Mouse (Mus musculus) hindbrain, embryonic 14.5 days (tissue): ENCODE measurements around the gene Morc2a. TPM values are rescaled to one million over a fixed set of nuclear protein-coding genes. Genes with fewer than 3 reads are reported as not detected.

Experiments used
- ATAC-seq: fragments of 200-750 bp; cut with Nextera tagmentation; 2 replicates; pipeline ENCODE4 v1.8.0; 2017; ENCODE audit warnings: moderate number of reproducible peaks, mild to moderate bottlenecking, moderate TSS enrichment, moderate library complexity; ENCODE audit not compliant: low FRiP score
- DNase-seq: peaks from one replicate; pipeline ENCODE4 v3.0.0-alpha.2; 2015; ENCODE audit warnings: low spot score
- H3K27ac ChIP-seq: fragments of 300-500 bp; sonication (generic); 2 replicates; pipeline ENCODE4 v1.5.1; 2014; ENCODE audit warnings: mild to moderate bottlenecking, moderate library complexity
- H3K27me3 ChIP-seq: fragments of 300-500 bp; sonication (generic); 2 replicates; pipeline ENCODE4 v1.6.1; 2014; ENCODE audit warnings: mild to moderate bottlenecking, low read length, mixed read lengths; ENCODE audit not compliant: control insufficient read depth, insufficient read depth
- H3K36me3 ChIP-seq: fragments of 300-500 bp; sonication (generic); replicated peaks from 2 replicates; pipeline ENCODE4 v1.6.1; 2014; ENCODE audit not compliant: control insufficient read depth, insufficient read depth
- H3K4me1 ChIP-seq: fragments of 300-500 bp; sonication (generic); replicated peaks from 2 replicates; pipeline ENCODE4 v1.6.1; 2014; ENCODE audit warnings: antibody characterized with exemption, low read length, mixed read lengths; ENCODE audit not compliant: control insufficient read depth, insufficient read depth
- H3K4me2 ChIP-seq: fragments of 300-500 bp; sonication (generic); replicated peaks from 2 replicates; pipeline ENCODE4 v1.6.1; 2014; ENCODE audit warnings: mild to moderate bottlenecking, moderate library complexity
- H3K4me3 ChIP-seq: fragments of 300-500 bp; sonication (generic); replicated peaks from 2 replicates; pipeline ENCODE4 v1.5.1; 2014; ENCODE audit warnings: mild to moderate bottlenecking, low read length
- H3K9ac ChIP-seq: fragments of 300-500 bp; sonication (generic); 2 replicates; pipeline ENCODE4 v1.6.1; 2014
- H3K9me3 ChIP-seq: fragments of 300-500 bp; sonication (generic); 2 replicates; pipeline ENCODE4 v1.6.1; 2016; ENCODE audit warnings: low read length; ENCODE audit not compliant: control insufficient read depth
- WGBS: fragments of 180-500 bp; shearing (Covaris S2); extraction: QIAGEN DNeasy Blood & Tissue Kit; methylation state at CpG from one replicate; pipeline ENCODE4 v1.1.7; 2014; 5-methylcytosine and 5-hydroxymethylcytosine counted together
- polyA plus RNA-seq: library from polyadenylated mRNA; unstranded; fragments of >200 nt; fragmentation: Nextera tagmentation; extraction: Ambion mirVana; gene quantifications from 2 replicates; pipeline ENCODE4 v1.2.1, GENCODE M21; 2014

Gene Morc2a
- polyA plus RNA-seq, 1 experiment from 2014 or later, result 28.7 TPM

DNA sequence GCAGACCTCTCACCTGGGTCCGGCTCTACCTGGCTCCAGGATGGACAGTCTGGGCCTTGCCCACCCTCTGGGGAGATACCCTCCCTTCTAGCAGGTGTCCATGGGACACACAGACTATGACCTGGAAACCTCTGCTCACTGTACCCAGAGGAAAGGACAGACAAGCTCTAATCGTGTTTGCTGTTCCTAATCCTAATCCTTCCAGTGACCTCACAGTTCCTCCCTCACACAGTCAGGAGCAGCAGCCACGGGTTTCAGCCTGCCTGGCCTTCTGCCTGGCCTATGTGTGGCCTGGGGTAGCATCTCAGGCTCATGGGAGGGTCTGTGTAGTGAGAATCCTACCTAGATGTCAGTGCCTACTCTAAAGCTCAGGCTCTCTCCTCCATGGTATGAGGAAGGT lies 73.9 kb downstream of the Morc2a start:
- H3K4me1 ChIP-seq, result peaks cover 11% of the 10 kb centered on the region; the same call in 1 of the 2 replicates
- DNase-seq, result no peak
- H3K4me2 ChIP-seq, result no peak overlapping the region
- H3K9ac ChIP-seq, result no peak overlapping the region
- 66% methylated on average over 3 of the region's 3 CpGs for WGBS
- no peaks in the 10 kb centered on the region for H3K36me3 ChIP-seq
- no peaks in the 10 kb centered on the region for H3K27me3 ChIP-seq
- H3K9me3 ChIP-seq, result no peaks in the 10 kb centered on the region
- H3K4me3 ChIP-seq, result no peak overlapping the region
- no peak overlapping the region for H3K27ac ChIP-seq
- ATAC-seq, result no peak

DNA sequence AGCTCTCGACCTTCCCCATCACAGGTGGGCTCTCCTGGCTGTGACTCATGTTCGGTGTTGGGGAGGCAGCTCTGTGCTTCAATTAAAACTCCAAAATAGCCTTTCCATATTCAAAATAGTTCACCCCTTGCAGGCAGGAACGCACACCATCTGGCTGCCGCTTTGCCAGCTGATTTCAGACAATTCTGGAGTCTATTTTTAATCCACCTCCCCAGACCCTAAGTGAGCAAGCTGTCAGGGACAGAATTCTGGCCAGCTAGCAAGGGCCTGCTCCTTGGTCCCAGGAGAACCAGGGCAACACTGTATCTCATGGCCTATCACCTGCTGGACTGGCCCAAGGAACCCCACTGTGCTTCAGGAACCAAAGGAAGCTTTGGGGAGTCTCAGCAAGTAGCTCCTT lies 74.9 kb downstream of the Morc2a start:
- H3K27ac ChIP-seq, result no peak overlapping the region
- no peak overlapping the region for H3K9ac ChIP-seq
- no peaks in the 10 kb centered on the region for H3K9me3 ChIP-seq
- 51% methylated on average over 4 of the region's 4 CpGs for WGBS
- H3K4me1 ChIP-seq, result peaks cover 11% of the 10 kb centered on the region; the same call in 1 of the 2 replicates
- no peaks in the 10 kb centered on the region for H3K36me3 ChIP-seq
- no peak overlapping the region for H3K4me2 ChIP-seq
- no peak overlapping the region for H3K4me3 ChIP-seq
- ATAC-seq (no peak), DNase-seq (no peak)
- H3K27me3 ChIP-seq, result no peaks in the 10 kb centered on the region

GRCm38 (mm10) chr11:3724726-3725125 lies 75.7 kb downstream of the Morc2a start:
- DNase-seq, result no peak
- no peak overlapping the region for H3K9ac ChIP-seq

DNA sequence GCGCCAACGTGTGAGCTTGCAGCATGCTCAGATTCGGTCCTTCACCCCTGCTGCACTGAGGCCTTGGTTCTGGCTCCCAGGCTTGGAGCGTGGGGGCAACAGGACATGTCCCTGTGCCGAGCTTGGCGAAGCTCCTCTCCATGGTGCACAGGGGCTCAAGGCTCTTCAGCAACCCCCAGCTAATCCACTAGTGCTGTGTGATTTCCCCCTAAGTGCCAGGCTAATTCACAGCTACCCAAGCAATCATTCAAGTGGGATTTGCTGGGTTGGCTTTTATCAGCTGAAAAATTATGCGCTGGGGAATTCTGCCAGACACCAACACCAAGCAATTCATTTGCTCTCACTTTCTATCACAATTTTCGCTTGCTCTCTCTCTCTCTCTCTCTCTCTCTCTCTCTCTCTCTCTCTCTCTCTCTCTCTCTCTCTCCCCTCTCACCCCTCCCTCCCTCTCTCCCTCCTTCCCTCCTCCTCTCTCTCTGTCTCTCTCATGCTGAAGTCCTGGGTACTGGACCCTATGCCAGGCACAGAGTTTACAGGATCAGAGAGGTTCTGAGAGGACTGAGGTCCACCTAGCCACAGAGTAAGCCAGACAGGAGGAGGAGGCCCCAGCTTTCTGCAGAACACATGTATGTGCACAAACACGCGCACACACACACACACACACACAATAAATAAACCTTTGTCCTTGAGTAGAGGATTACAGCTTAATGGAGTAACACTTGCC lies 76.5 kb downstream of the Morc2a start:
- Histone ChIP-seq H3K4me3 (no peak overlapping the region), H3K4me2 (no peak overlapping the region), H3K4me1 (peaks cover 11% of the 10 kb centered on the region; the same call in 1 of the 2 replicates), H3K27ac (peak overlapping the region; percentile 71), H3K27me3 (no peaks in the 10 kb centered on the region), H3K9ac (no peak overlapping the region), H3K36me3 (no peaks in the 10 kb centered on the region), H3K9me3 (no peaks in the 10 kb centered on the region)
- ATAC-seq, result no peak
- WGBS, result 56% methylated on average over 10 of the region's 10 CpGs
- DNase-seq, result peak; percentile 41

More at GRCm38 (mm10) chr11:3724726-3725125, 75.7 kb downstream of the Morc2a start:
- ATAC-seq, result no peak
- peak overlapping the region; percentile 71; the same call in 1 of the 2 replicates for H3K27ac ChIP-seq
- H3K4me2 ChIP-seq, result no peak overlapping the region
- H3K9me3 ChIP-seq, result no peaks in the 10 kb centered on the region
- H3K4me3 ChIP-seq, result no peak overlapping the region
- H3K27me3 ChIP-seq, result no peaks in the 10 kb centered on the region
- peaks cover 11% of the 10 kb centered on the region; the same call in 1 of the 2 replicates for H3K4me1 ChIP-seq
- no peaks in the 10 kb centered on the region for H3K36me3 ChIP-seq
- 70% methylated on average over 5 of the region's 5 CpGs for WGBS

DNA sequence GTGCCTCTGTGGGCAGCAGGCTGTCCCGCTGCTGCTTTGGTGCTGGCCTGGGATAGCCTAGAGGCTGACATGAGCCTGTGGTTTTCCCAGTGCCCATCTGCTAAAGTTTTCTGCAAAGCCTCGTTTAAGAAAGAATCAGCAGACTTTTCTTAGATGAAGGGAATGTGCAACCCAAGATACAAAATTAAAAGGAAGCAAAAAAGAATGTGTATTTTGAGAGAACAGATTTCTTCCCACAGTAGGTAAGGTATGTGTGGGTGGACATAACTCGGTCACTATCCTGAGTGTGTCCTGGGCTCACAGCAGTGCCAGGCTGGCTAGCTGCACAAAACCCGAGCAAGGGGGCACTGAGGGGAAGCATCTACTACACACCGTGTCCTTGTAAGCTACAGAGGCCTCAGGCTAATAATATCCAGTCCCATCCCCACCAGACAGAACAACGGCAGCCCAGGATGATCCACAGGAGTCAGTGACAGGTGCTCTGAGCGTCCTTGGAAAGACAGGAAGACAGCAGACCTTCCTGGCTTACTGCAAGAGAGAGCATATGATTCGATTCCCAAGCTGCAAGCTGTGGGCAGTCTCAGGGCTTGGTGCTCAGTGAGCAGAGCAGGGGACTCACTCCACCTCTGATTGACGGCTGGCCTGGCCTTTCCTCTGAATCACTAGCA lies 78.6 kb downstream of the Morc2a start:
- 78% methylated on average over 9 of the region's 9 CpGs for WGBS
- peaks cover 11% of the 10 kb centered on the region; the same call in 1 of the 2 replicates for H3K4me1 ChIP-seq

DNA sequence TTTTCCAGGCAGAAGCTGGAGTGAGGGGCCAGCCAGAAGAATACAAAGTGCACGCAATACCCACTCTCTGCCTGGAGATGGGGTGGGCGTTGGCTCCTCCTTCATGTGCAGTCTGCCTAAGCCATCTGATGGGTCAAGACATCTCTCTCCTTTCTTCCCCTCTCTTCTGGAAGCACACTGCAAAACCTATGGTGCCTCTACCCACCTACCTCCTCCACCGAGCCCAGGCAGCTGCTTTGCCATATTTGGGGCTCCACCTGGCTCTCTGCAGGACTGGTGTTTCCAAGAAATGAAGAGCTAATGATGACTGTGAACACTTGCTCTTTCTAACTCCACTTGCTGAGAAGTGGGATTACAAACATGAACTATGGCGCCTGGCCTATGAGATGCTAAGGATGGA lies 82.5 kb downstream of the Morc2a start:
- Histone ChIP-seq H3K4me3 (no peak overlapping the region), H3K36me3 (no peaks in the 10 kb centered on the region), H3K27me3 (no peaks in the 10 kb centered on the region), H3K9me3 (no peaks in the 10 kb centered on the region), H3K27ac (no peak overlapping the region), H3K4me1 (peaks cover 11% of the 10 kb centered on the region), H3K4me2 (no peak overlapping the region), H3K9ac (no peak overlapping the region)
- WGBS, result 81% methylated on average over 4 of the region's 4 CpGs
- ATAC-seq, result no peak
- no peak for DNase-seq

More for the DNA sequence above, 78.6 kb downstream of the Morc2a start:
- H3K9ac ChIP-seq, result no peak overlapping the region
- no peak overlapping the region for H3K4me3 ChIP-seq
- no peak overlapping the region for H3K27ac ChIP-seq
- H3K36me3 ChIP-seq, result no peaks in the 10 kb centered on the region
- no peaks in the 10 kb centered on the region for H3K27me3 ChIP-seq
- DNase-seq, result no peak
- no peak overlapping the region for H3K4me2 ChIP-seq
- no peaks in the 10 kb centered on the region for H3K9me3 ChIP-seq
- ATAC-seq, result no peak

- Histone ChIP-seq H3K27ac (peak overlapping the region; percentile 88), H3K4me1 (peaks cover 11% of the 10 kb centered on the region), H3K27me3 (no peaks in the 10 kb centered on the region), H3K4me3 (no peak overlapping the region), H3K36me3 (no peaks in the 10 kb centered on the region), H3K9me3 (no peaks in the 10 kb centered on the region), H3K9ac (no peak overlapping the region), H3K4me2 (peak overlapping the region; percentile 17; the same call in 1 of the 2 replicates)
- DNase-seq (peak; percentile 68), ATAC-seq (peak; percentile 59; the same call in 1 of the 2 replicates)
- 58% methylated on average over 14 of the region's 14 CpGs for WGBS
Measured at GRCm38 (mm10) chr11:3733933-3734636, 85.1 kb downstream of the Morc2a start.

- no peaks in the 10 kb centered on the region for H3K9me3 ChIP-seq
- no peak overlapping the region for H3K27ac ChIP-seq
- no peak overlapping the region for H3K4me2 ChIP-seq
- no peaks in the 10 kb centered on the region for H3K27me3 ChIP-seq
- ATAC-seq (no peak), DNase-seq (no peak)
- no peak overlapping the region for H3K9ac ChIP-seq
- H3K36me3 ChIP-seq, result no peaks in the 10 kb centered on the region
- H3K4me3 ChIP-seq, result no peak overlapping the region
- peaks cover 11% of the 10 kb centered on the region for H3K4me1 ChIP-seq
- 81% methylated on average over 11 of the region's 11 CpGs for WGBS
Measured at GRCm38 (mm10) chr11:3735715-3736114, 86.7 kb downstream of the Morc2a start.

GRCm38 (mm10) chr11:3738778-3739177 lies 89.8 kb downstream of the Morc2a start:
- H3K4me1 ChIP-seq, result peaks cover 10% of the 10 kb centered on the region
- H3K9ac ChIP-seq, result no peak overlapping the region
- H3K36me3 ChIP-seq, result no peaks in the 10 kb centered on the region
- H3K4me3 ChIP-seq, result no peak overlapping the region
- DNase-seq (no peak), ATAC-seq (no peak)
- no peaks in the 10 kb centered on the region for H3K27me3 ChIP-seq
- 81% methylated on average over 2 of the region's 2 CpGs for WGBS
- no peaks in the 10 kb centered on the region for H3K9me3 ChIP-seq
- no peak overlapping the region for H3K4me2 ChIP-seq
- H3K27ac ChIP-seq, result no peak overlapping the region
